Mouse (Mus musculus): ENCODE measurements around the gene Mcrip2. TPM values are rescaled to one million over a fixed set of nuclear protein-coding genes. Genes with fewer than 3 reads are reported as not detected.

Gene Mcrip2
- polyA plus RNA-seq, 2 experiments: 22.1 to 44.9 TPM

GRCm38 (mm10) chr17:25861704-25862612 is 6.6 kb downstream of the Mcrip2 start:
- Histone ChIP-seq H3K4me1 (replicated peaks; ENCODE audit: control insufficient read depth in 2 of 2, insufficient read depth in 2 of 2, low read length in 1 of 2) (peaks cover 16 to 21% of the 10 kb centered on the region in 2 experiments), H3K9me3 (ENCODE audit: control insufficient read depth, low read length) (no peaks in the 10 kb centered on the region), H3K27me3 (ENCODE audit: control insufficient read depth, insufficient read depth, low read length) (no peaks in the 10 kb centered on the region), H3K9ac (replicated peaks) (peak overlapping the region; percentile 86), H3K36me3 (replicated peaks; ENCODE audit: control insufficient read depth, insufficient read depth, low read depth) (no peaks in the 10 kb centered on the region; the same call in 1 of the 2 replicates), H3K4me3 (ENCODE audit: insufficient read depth in 1 of 2, low read depth in 2 of 2, low read length in 2 of 2) (peak overlapping the region; percentile 78 to 85), H3K27ac (peak overlapping the region; percentile 28), H3K4me2 (ENCODE audit: low read depth) (peak overlapping the region; percentile 91)
- 9% methylated on average over 6 of the region's 6 CpGs for WGBS (ENCODE audit: insufficient replicate concordance)
- ATAC-seq (ENCODE audit: insufficient read depth) (peak; percentile 10; the same call in 1 of the 2 replicates), DNase-seq (ENCODE audit: low read depth in 3 of 3, low spot score in 3 of 3) (no peak)
- TF ChIP-seq CTCF (IDR thresholded peaks at IDR 0.05; ENCODE audit: low read depth): no peak
- TF ChIP-seq EP300 (IDR thresholded peaks at IDR 0.05; ENCODE audit: low read depth): no peak

DNA sequence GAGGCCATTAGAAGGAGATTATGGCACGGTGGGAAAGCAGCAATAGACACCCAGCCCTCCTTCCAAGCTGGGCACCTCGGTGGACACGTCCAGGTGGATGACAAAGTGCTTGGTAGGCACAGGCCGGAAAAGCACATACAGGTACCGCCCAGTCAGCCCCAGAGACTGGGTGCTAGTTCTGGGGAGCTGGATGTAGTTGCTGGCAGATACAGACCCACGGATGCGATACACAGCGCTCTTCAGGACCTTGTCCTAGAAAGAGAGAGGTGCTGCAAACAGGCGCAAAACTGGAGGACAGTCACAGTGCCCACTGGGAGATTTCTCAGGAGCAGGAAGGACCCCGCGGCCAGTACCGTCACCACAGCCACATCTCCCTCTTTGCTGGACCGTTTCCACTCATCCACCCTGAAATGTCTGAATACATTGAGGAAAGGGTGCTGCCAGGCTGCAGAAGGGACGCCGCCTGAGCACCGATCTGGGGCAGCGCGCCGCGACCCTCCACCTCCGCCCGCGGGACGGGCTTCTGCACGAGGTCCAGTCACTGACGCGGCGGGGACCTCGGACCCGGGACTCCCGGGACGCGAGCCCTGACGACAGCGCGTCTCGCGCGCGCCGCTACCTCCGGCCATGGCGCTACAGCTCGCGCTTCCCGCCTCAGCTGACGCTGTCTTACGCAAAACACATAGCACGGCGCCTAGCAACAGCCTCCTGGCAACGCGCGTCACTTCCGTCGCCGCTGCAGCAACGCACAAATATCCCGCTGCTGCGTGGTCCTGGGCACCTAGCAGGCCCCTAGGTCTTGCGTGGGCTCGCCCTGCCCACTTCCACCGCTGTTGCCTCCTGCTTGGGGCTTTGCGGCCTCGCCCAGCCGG is 7.5 kb downstream of the Mcrip2 start, which contains the start of gene Wdr90:
TSS of gene Wdr90 (minus strand) at position 670 of the 872 bp plus-strand sequence.
- Histone ChIP-seq H3K4me2 (ENCODE audit: low read depth) (peak within 1 kb of the TSS; percentile 91), H3K9ac (replicated peaks) (peak within 1 kb of the TSS; percentile 86), H3K9me3 (ENCODE audit: control insufficient read depth, low read length) (no peaks in the 10 kb centered on the region), H3K27ac (peak within 1 kb of the TSS; percentile 28), H3K4me1 (replicated peaks; ENCODE audit: control insufficient read depth in 2 of 2, insufficient read depth in 2 of 2, low read length in 1 of 2) (peaks cover 16 to 17% of the 10 kb centered on the region in 2 experiments), H3K4me3 (ENCODE audit: insufficient read depth in 1 of 2, low read depth in 2 of 2, low read length in 2 of 2) (peak within 1 kb of the TSS; percentile 78 to 85), H3K36me3 (replicated peaks; ENCODE audit: control insufficient read depth, insufficient read depth, low read depth) (no peaks in the 10 kb centered on the region; the same call in 1 of the 2 replicates), H3K27me3 (ENCODE audit: control insufficient read depth, insufficient read depth, low read length) (no peaks in the 10 kb centered on the region)
- TF ChIP-seq EP300 (IDR thresholded peaks at IDR 0.05; ENCODE audit: low read depth) (no peak), CTCF (IDR thresholded peaks at IDR 0.05; ENCODE audit: low read depth) (peak; percentile 47; the same call in 1 of the 2 replicates)
- ATAC-seq (ENCODE audit: insufficient read depth) (peak; percentile 89), DNase-seq (ENCODE audit: low read depth in 3 of 3, low spot score in 3 of 3) (peak; percentile 80 to 82 (median 82))
- 5% methylated on average over 65 of the region's 65 CpGs for WGBS (ENCODE audit: insufficient replicate concordance)

- WGBS (ENCODE audit: insufficient replicate concordance): 85% methylated on average over 6 of the region's 6 CpGs
- Histone ChIP-seq H3K9me3 (ENCODE audit: control insufficient read depth, low read length) (no peaks in the 10 kb centered on the region), H3K4me2 (ENCODE audit: low read depth) (peak overlapping the region; percentile 91), H3K27ac (no peak overlapping the region), H3K4me1 (replicated peaks; ENCODE audit: control insufficient read depth in 2 of 2, insufficient read depth in 2 of 2, low read length in 1 of 2) (peaks cover 16 to 17% of the 10 kb centered on the region in 2 experiments), H3K4me3 (ENCODE audit: insufficient read depth in 1 of 2, low read depth in 2 of 2, low read length in 2 of 2) (peak overlapping the region; percentile 78 to 85; a peak in 3 of 4 replicates), H3K36me3 (replicated peaks; ENCODE audit: control insufficient read depth, insufficient read depth, low read depth) (no peaks in the 10 kb centered on the region; the same call in 1 of the 2 replicates), H3K9ac (replicated peaks) (peak overlapping the region; percentile 86), H3K27me3 (ENCODE audit: control insufficient read depth, insufficient read depth, low read length) (no peaks in the 10 kb centered on the region)
- ATAC-seq (ENCODE audit: insufficient read depth): no peak
- no peak for DNase-seq (ENCODE audit: low read depth in 3 of 3, low spot score in 3 of 3)
- TF ChIP-seq EP300 (IDR thresholded peaks at IDR 0.05; ENCODE audit: low read depth) (no peak), CTCF (IDR thresholded peaks at IDR 0.05; ENCODE audit: low read depth) (no peak)
Observed at GRCm38 (mm10) chr17:25860229-25860628, 8.3 kb downstream of the Mcrip2 start.

GRCm38 (mm10) chr17:25844396-25844901 is 24.1 kb downstream of the Mcrip2 start, which contains the start of gene Rhot2:
Rhot2 (minus strand) TSS chr17:25844851.
- H3K9me3 ChIP-seq (ENCODE audit: control insufficient read depth, low read length): no peaks in the 10 kb centered on the region
- peak; percentile 89 for TF ChIP-seq CTCF (IDR thresholded peaks at IDR 0.05; ENCODE audit: low read depth)
- TF ChIP-seq EP300 (IDR thresholded peaks at IDR 0.05; ENCODE audit: low read depth): no peak
- ATAC-seq (ENCODE audit: insufficient read depth) (peak; percentile 93), DNase-seq (ENCODE audit: low read depth in 3 of 3, low spot score in 3 of 3) (peak; percentile 87 to 89 (median 89))
- H3K27me3 ChIP-seq (ENCODE audit: control insufficient read depth, insufficient read depth, low read length): no peaks in the 10 kb centered on the region
- H3K36me3 ChIP-seq (replicated peaks; ENCODE audit: control insufficient read depth, insufficient read depth, low read depth): peaks cover 28% of the 10 kb centered on the region
- H3K4me1 ChIP-seq (replicated peaks; ENCODE audit: control insufficient read depth in 2 of 2, insufficient read depth in 2 of 2, low read length in 1 of 2): peaks cover 13 to 15% of the 10 kb centered on the region in 2 experiments
- WGBS (ENCODE audit: insufficient replicate concordance): under 1% methylated on average over 21 of the region's 21 CpGs
- H3K9ac ChIP-seq (replicated peaks): peak within 1 kb of the TSS; percentile 74
- peak within 1 kb of the TSS; percentile 70 to 75 for H3K4me3 ChIP-seq (ENCODE audit: insufficient read depth in 1 of 2, low read depth in 2 of 2, low read length in 2 of 2)
- peak within 1 kb of the TSS; percentile 43 for H3K27ac ChIP-seq
- H3K4me2 ChIP-seq (ENCODE audit: low read depth): peak within 1 kb of the TSS; percentile 85

Data from liver, embryonic 14.5 days (tissue).